Mouse (Mus musculus) cortical plate, adult 2 months (tissue): ENCODE data around the gene Filip1l.

ENCODE experiments used
- CTCF ChIP-seq: fragments of 200-500 bp; IDR thresholded peaks from 2 replicates; pipeline ENCODE4 v1.5.1; 2011; ENCODE audit warnings: mild to moderate bottlenecking, control low read depth, low read length; ENCODE audit not compliant: insufficient read depth; ENCODE audit errors: extremely low read depth
- POLR2A ChIP-seq: fragments of 200-500 bp; IDR thresholded peaks from 2 replicates; pipeline ENCODE4 v1.6.1; 2011; ENCODE audit warnings: mild to moderate bottlenecking, low read length, control low read depth; ENCODE audit not compliant: insufficient read depth; ENCODE audit errors: extremely low read depth

DNA sequence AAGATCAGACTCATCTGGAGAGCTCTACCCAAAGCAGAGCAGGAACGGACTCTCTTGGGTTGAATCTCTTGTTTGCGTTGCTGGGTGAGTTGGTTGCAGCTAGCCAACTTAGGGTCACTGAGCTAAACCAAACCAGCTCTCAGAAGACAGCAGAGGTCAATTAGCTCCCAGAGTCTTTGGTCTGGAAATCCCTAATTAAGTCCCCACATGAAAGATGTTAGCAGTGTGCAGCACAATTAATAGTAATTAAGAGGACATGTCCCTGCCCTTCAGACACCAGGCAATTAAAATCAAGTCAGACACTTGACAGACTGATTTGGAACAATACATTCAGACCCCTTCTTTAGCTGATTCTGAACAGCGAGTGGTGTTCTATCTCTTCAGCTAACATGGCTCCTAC lies 38.7 kb upstream of the Filip1l start:
- TF ChIP-seq CTCF (no peak), POLR2A (no peak)
